Mouse (Mus musculus): ENCODE measurements around the gene Galr3. TPM values are rescaled to one million over a fixed set of nuclear protein-coding genes. Genes with fewer than 3 reads are reported as not detected.
"Not testable (repeated sequence)": the region's sequence is repeated elsewhere in the genome, so short reads cannot be mapped to it uniquely, and the experiment has no call there.

Gene Galr3
- polyA plus RNA-seq, 1 experiment from 2014 or later: not detected

- 93% methylated on average over 5 of the region's 5 CpGs for WGBS
- peaks cover 55% of the 10 kb centered on the region for H3K36me3 ChIP-seq (replicated peaks)
Measured at GRCm38 (mm10) chr15:79007059-79007458, 34.6 kb upstream of the Galr3 start.

DNA sequence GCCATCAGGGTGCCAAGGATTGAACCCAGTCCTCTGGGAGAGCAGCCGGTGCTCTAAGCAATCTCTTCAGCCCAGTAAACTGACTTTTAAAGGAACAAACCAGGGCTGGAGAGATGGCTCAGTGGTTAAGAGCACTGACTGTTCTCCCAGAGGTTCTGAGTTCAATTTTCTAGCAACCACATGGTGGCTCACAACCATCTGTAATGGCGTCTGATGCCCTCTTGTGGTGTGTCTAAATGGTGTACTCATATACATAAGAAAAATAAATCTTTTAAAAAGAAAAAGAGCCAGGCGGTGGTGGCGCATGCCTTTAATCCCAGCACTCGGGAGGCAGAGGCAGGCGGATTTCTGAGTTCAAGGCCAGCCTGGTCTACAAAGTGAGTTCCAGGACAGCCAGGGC is 33.8 kb upstream of the Galr3 start:
- Histone ChIP-seq H3K36me3 (replicated peaks) (peaks cover 47% of the 10 kb centered on the region), H3K4me1 (peaks cover 21% of the 10 kb centered on the region)
- not testable (repeated sequence) for H3K27me3 ChIP-seq (replicated peaks; ENCODE audit: low read depth, poor library complexity, severe bottlenecking); DNase-seq (ENCODE audit: low spot score); H3K27ac ChIP-seq (replicated peaks); H3K4me3 ChIP-seq; H3K9me3 ChIP-seq
- WGBS: 93% methylated on average over 6 of the region's 6 CpGs

More at GRCm38 (mm10) chr15:79007059-79007458, 34.6 kb upstream of the Galr3 start:
- Histone ChIP-seq H3K9me3 (no peaks in the 10 kb centered on the region), H3K27me3 (replicated peaks; ENCODE audit: low read depth, poor library complexity, severe bottlenecking) (no peaks in the 10 kb centered on the region), H3K4me3 (no peak overlapping the region), H3K4me1 (peaks cover 17% of the 10 kb centered on the region), H3K27ac (replicated peaks) (no peak overlapping the region)
- DNase-seq (ENCODE audit: low spot score): no peak

DNA sequence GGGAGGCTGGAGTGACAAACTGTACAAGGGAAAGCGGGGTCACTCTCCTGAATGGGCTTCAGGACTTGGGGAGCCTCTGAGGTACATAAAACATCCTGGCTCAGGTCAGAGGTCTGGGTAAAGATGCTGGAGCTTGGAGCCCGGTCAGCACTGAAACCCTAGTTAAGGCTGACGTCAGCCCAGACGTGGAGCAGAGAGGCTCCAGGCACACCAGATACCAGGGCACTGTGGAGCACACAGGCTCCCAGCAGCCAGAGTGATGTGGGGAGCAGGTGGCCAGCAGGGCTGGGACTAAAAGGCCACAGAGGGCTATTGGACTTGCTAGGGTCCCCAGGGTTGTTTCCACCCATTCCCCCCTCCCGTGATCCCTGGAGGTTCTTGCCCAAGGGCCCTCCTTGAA is 32.0 kb upstream of the Galr3 start:
- no peak for DNase-seq (ENCODE audit: low spot score)
- Histone ChIP-seq H3K9me3 (no peaks in the 10 kb centered on the region), H3K27me3 (replicated peaks; ENCODE audit: low read depth, poor library complexity, severe bottlenecking) (no peaks in the 10 kb centered on the region), H3K4me1 (peaks cover 30% of the 10 kb centered on the region), H3K4me3 (no peak overlapping the region), H3K27ac (replicated peaks) (0 out of 2 replicates have a peak overlapping the region, but pooled peaks have one; percentile 12), H3K36me3 (replicated peaks) (peaks cover 28% of the 10 kb centered on the region)
- 69% methylated on average over 5 of the region's 5 CpGs for WGBS

- Histone ChIP-seq H3K36me3 (replicated peaks) (peaks cover 10% of the 10 kb centered on the region), H3K4me3 (no peak overlapping the region)
Measured at GRCm38 (mm10) chr15:79011550-79011949, 30.1 kb upstream of the Galr3 start.

DNA sequence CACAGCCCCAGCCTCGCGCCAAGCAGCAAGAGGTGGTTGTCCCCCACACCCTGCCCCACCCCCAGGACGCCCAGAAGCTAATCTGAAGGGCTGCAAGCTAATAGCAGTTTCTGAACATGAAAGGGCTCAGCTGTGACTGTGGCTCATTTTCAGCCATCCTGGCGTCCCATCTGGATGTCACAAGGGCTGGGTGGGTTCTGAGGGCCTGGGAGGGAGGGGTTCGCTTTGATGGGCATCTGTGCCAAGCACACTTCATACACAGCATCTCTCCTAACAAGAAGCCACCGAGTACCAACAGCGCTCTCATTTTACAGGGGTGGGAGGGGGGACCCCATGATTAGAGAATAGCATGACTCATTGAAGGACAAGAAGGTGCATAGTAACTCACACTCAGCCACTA is 28.3 kb upstream of the Galr3 start:
- no peak for DNase-seq (ENCODE audit: low spot score)
- no peaks in the 10 kb centered on the region for H3K9me3 ChIP-seq
- no peaks in the 10 kb centered on the region for H3K27me3 ChIP-seq (replicated peaks; ENCODE audit: low read depth, poor library complexity, severe bottlenecking)
- H3K27ac ChIP-seq (replicated peaks): no peak overlapping the region
- peaks cover 34% of the 10 kb centered on the region for H3K4me1 ChIP-seq
- 76% methylated on average over 7 of the region's 7 CpGs for WGBS
- H3K36me3 ChIP-seq (replicated peaks): no peaks in the 10 kb centered on the region; the same call in 1 of the 2 replicates
- H3K4me3 ChIP-seq: no peak overlapping the region

More at GRCm38 (mm10) chr15:79011550-79011949, 30.1 kb upstream of the Galr3 start:
- Histone ChIP-seq H3K9me3 (no peaks in the 10 kb centered on the region), H3K4me1 (peaks cover 30% of the 10 kb centered on the region), H3K27me3 (replicated peaks; ENCODE audit: low read depth, poor library complexity, severe bottlenecking) (no peaks in the 10 kb centered on the region), H3K27ac (replicated peaks) (0 out of 2 replicates have a peak overlapping the region, but pooled peaks have one; percentile 2)
- no peak for DNase-seq (ENCODE audit: low spot score)
- 67% methylated on average over 10 of the region's 10 CpGs for WGBS

DNA sequence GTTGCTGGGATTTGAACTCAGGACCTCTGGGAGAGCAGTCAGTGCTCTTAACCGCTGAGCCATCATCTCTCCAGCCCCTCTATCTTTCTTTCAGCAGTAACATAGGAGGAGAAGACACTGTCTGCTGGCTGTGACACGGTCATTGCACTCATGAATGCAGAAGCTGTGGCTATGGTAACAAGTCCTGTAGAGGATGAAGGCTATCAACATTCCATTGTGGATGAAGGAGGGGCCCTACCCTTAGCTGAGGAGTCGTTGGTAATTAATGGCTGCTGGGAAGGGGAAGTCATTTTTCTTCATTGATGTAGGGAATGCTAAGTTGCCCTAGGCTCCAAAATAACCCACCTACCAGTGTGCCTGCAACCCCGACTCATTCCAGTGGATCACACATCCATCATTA is 23.5 kb upstream of the Galr3 start:
- no peak overlapping the region for H3K4me3 ChIP-seq
- H3K27me3 ChIP-seq (replicated peaks; ENCODE audit: low read depth, poor library complexity, severe bottlenecking): no peaks in the 10 kb centered on the region; the same call in 1 of the 2 replicates
- no peaks in the 10 kb centered on the region for H3K36me3 ChIP-seq (replicated peaks)
- peaks cover 25% of the 10 kb centered on the region for H3K4me1 ChIP-seq
- WGBS: 57% methylated on average over 4 of the region's 4 CpGs
- no peak overlapping the region for H3K27ac ChIP-seq (replicated peaks)
- DNase-seq (ENCODE audit: low spot score): no peak
- H3K9me3 ChIP-seq: no peaks in the 10 kb centered on the region

DNA sequence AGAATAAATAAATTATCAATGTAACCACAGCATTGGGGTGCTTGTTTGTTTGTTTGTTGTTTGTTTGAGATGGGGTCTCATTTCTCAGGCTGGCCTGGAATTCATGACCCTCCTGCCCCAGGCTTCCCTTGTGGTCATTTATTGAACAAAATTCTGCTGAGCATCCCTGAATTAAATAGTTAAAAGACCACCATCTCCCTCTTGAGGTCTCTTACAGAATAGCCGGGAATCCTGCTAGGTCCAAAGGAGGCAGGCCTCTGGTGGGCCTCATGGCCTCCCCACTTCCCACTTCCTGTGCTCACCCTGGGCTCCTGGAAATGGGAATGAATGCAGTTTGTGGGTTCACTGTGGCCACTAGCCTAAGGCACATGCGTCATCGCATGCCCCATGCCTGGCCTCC is 22.8 kb upstream of the Galr3 start:
- Histone ChIP-seq H3K9me3 (no peaks in the 10 kb centered on the region), H3K27ac (replicated peaks) (no peak overlapping the region), H3K27me3 (replicated peaks; ENCODE audit: low read depth, poor library complexity, severe bottlenecking) (no peaks in the 10 kb centered on the region; the same call in 1 of the 2 replicates), H3K4me1 (peaks cover 24% of the 10 kb centered on the region; the same call in 1 of the 2 replicates), H3K4me3 (no peak overlapping the region), H3K36me3 (replicated peaks) (no peaks in the 10 kb centered on the region)
- no peak for DNase-seq (ENCODE audit: low spot score)
- WGBS: 60% methylated on average over 3 of the region's 3 CpGs

- no peaks in the 10 kb centered on the region for H3K36me3 ChIP-seq (replicated peaks)
- DNase-seq (ENCODE audit: low spot score): no peak
- WGBS: 65% methylated on average over 10 of the region's 10 CpGs
- no peak overlapping the region for H3K4me3 ChIP-seq
- H3K27ac ChIP-seq (replicated peaks): no peak overlapping the region
- peaks cover 48% of the 10 kb centered on the region for H3K4me1 ChIP-seq
- no peaks in the 10 kb centered on the region for H3K9me3 ChIP-seq
- H3K27me3 ChIP-seq (replicated peaks; ENCODE audit: low read depth, poor library complexity, severe bottlenecking): peaks cover 32% of the 10 kb centered on the region
Measured at GRCm38 (mm10) chr15:79022671-79023230, 18.9 kb upstream of the Galr3 start.

- H3K36me3 ChIP-seq (replicated peaks): no peaks in the 10 kb centered on the region
- H3K4me1 ChIP-seq: peaks cover 51% of the 10 kb centered on the region
- no peak for DNase-seq (ENCODE audit: low spot score)
- WGBS: 50% methylated on average over 1 of the region's 1 CpGs
- no peak overlapping the region for H3K27ac ChIP-seq (replicated peaks)
- H3K4me3 ChIP-seq: no peak overlapping the region
- H3K27me3 ChIP-seq (replicated peaks; ENCODE audit: low read depth, poor library complexity, severe bottlenecking): peaks cover 32% of the 10 kb centered on the region
- no peaks in the 10 kb centered on the region for H3K9me3 ChIP-seq
Measured at GRCm38 (mm10) chr15:79023366-79023765, 18.3 kb upstream of the Galr3 start.

GRCm38 (mm10) chr15:79025687-79026308 is 15.9 kb upstream of the Galr3 start:
- H3K4me3 ChIP-seq: peak overlapping the region; percentile 44
- WGBS: 10% methylated on average over 17 of the region's 18 CpGs
- no peaks in the 10 kb centered on the region for H3K9me3 ChIP-seq
- H3K27ac ChIP-seq (replicated peaks): peak overlapping the region; percentile 63
- no peak for DNase-seq (ENCODE audit: low spot score)
- no peaks in the 10 kb centered on the region for H3K36me3 ChIP-seq (replicated peaks)
- peaks cover 68% of the 10 kb centered on the region for H3K4me1 ChIP-seq
- peaks cover 32% of the 10 kb centered on the region for H3K27me3 ChIP-seq (replicated peaks; ENCODE audit: low read depth, poor library complexity, severe bottlenecking)

- Histone ChIP-seq H3K27ac (replicated peaks) (peak overlapping the region; percentile 100), H3K4me1 (peaks cover 76% of the 10 kb centered on the region), H3K9me3 (no peaks in the 10 kb centered on the region), H3K27me3 (replicated peaks; ENCODE audit: low read depth, poor library complexity, severe bottlenecking) (peaks cover 32% of the 10 kb centered on the region), H3K4me3 (peak overlapping the region; percentile 84), H3K36me3 (replicated peaks) (no peaks in the 10 kb centered on the region)
- no peak for DNase-seq (ENCODE audit: low spot score)
- 50% methylated on average over 14 of the region's 14 CpGs for WGBS
Measured at GRCm38 (mm10) chr15:79026511-79027290, 15.0 kb upstream of the Galr3 start.

GRCm38 (mm10) chr15:79027291-79028205 is 14.1 kb upstream of the Galr3 start:
- peaks cover 76% of the 10 kb centered on the region for H3K4me1 ChIP-seq
- no peaks in the 10 kb centered on the region for H3K9me3 ChIP-seq
- DNase-seq (ENCODE audit: low spot score): peak; percentile 65
- no peaks in the 10 kb centered on the region for H3K36me3 ChIP-seq (replicated peaks)
- H3K4me3 ChIP-seq: peak overlapping the region; percentile 84
- WGBS: 6% methylated on average over 46 of the region's 46 CpGs
- H3K27ac ChIP-seq (replicated peaks): peak overlapping the region; percentile 100
- H3K27me3 ChIP-seq (replicated peaks; ENCODE audit: low read depth, poor library complexity, severe bottlenecking): peaks cover 32% of the 10 kb centered on the region

All from embryonic facial prominence, embryonic 10.5 days (tissue).